ENCODE assay signal across 18 mouse cellular contexts in the genomic region with DNA sequence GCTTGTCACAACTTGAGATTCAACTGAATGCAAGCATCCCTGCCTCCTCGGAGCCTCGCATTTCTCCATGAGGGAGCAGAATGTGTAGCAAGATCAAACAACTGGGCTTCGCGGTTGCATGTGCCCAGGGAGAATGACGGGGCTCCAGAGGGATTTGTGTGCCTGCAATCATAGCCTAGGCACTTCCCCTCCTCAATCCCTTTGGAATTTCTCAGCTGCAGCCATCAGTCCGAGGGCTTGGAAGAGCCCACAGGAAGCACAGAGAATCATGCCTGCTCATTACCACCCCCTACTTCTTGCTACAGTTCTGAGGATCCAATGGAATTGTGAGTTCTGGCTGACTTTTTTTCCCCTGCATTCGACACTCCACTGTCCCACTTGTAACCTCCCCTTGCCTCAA.
"Had no signal": no experiment of that assay in that cellular context is flagged by ENCODE, and none has a peak within 500 bp of the region (broad histone marks: within the 10 kb centered on the region; RNA-seq: fewer than 3 reads in every experiment).

No protein-coding gene starts in this region.

- H3K4me2 ChIP-seq: kidney, embryonic 15.5 days; limb, embryonic 12.5 days; limb, embryonic 15.5 days; liver, embryonic 11.5 days; lung, embryonic 15.5 days; midbrain, embryonic 13.5 days had no signal

- DNase-seq: kidney, adult 8-10 months; kidney, postnatal 10 days; kidney, postnatal 36 days; layer of hippocampus, postnatal 36 days; liver, postnatal 0 days; lung, postnatal 36 days; thymus, adult 18-20 months; thymus, postnatal 36 days had no signal

- H3K4me1 ChIP-seq: megakaryocyte, embryonic 14.5 days had no signal

- H3K27me3 ChIP-seq: kidney, embryonic 15.5 days; limb, embryonic 15.5 days; lung, embryonic 15.5 days; megakaryocyte, embryonic 14.5 days; midbrain, embryonic 13.5 days had no signal

- H3K27ac ChIP-seq: kidney, embryonic 15.5 days; left cerebral cortex, adult 2 months; limb, embryonic 12.5 days; limb, embryonic 15.5 days; liver, embryonic 14.5 days; lung, embryonic 15.5 days; midbrain, embryonic 10.5 days; midbrain, embryonic 13.5 days had no signal

- H3K9ac ChIP-seq: kidney, embryonic 15.5 days; limb, embryonic 12.5 days; limb, embryonic 15.5 days; liver, embryonic 14.5 days; liver, postnatal 0 days; lung, embryonic 15.5 days; midbrain, embryonic 13.5 days had no signal

- H3K4me3 ChIP-seq: kidney, embryonic 15.5 days; left cerebral cortex, adult 2 months; limb, embryonic 12.5 days; limb, embryonic 15.5 days; lung, embryonic 15.5 days; megakaryocyte, embryonic 14.5 days; midbrain, embryonic 10.5 days; midbrain, embryonic 13.5 days had no signal

- H3K36me3 ChIP-seq: kidney, embryonic 15.5 days; limb, embryonic 12.5 days; limb, embryonic 15.5 days; lung, embryonic 15.5 days; midbrain, embryonic 10.5 days; midbrain, embryonic 13.5 days had no signal

- ATAC-seq: liver, postnatal 0 days; midbrain, embryonic 13.5 days had no signal

- H3K9me3 ChIP-seq: kidney, embryonic 15.5 days; limb, embryonic 12.5 days; limb, embryonic 15.5 days; lung, embryonic 15.5 days; midbrain, embryonic 10.5 days; midbrain, embryonic 13.5 days had no signal
